Mouse (Mus musculus): ENCODE data around the gene Dnal1. TPM values are rescaled to one million over a fixed set of nuclear protein-coding genes. Genes with fewer than 3 reads are reported as not detected.
A peak's percentile ranks its signal among the peaks of the same experiment; 100 is the strongest.

Dnal1 gene
- total and polyA plus RNA-seq, 3 experiments, result 1.3 to 1.7 TPM; not detected in 1

GRCm38 (mm10) chr12:84147954-84148621 lies 33.9 kb downstream of the Dnal1 start, which contains the start of gene Pnma1:
Gene Pnma1 (minus strand): TSS chr12:84148489.
- Histone ChIP-seq H3K9ac (ENCODE audit: control insufficient read depth, low read depth, low read length, poor library complexity, severe bottlenecking) (peak within 1 kb of the TSS; percentile 30), H3K36me3 (ENCODE audit: control insufficient read depth in 1 of 2, insufficient read depth in 2 of 2, low read length in 2 of 2) (peaks cover 5 to 24% of the 10 kb centered on the region in 2 experiments), H3K9me3 (replicated peaks; ENCODE audit: insufficient read depth, low read length) (no peaks in the 10 kb centered on the region), H3K27me3 (ENCODE audit: control insufficient read depth in 1 of 2, insufficient read depth in 2 of 2, low read length in 2 of 2) (no peaks in the 10 kb centered on the region), H3K79me2 (ENCODE audit: control insufficient read depth, insufficient read depth, low read length, poor library complexity) (no peaks in the 10 kb centered on the region), H3K27ac (ENCODE audit: control insufficient read depth, low read depth, low read length) (no peak within 1 kb of the TSS), H3K4me3 (ENCODE audit: control insufficient read depth in 1 of 2, insufficient read depth in 1 of 2, low read depth in 2 of 2, low read length in 2 of 2) (peak within 1 kb of the TSS; percentile 19 to 49; a peak in 3 of 4 replicates), H3K4me1 (ENCODE audit: control insufficient read depth in 1 of 2, insufficient read depth in 2 of 2, low read length in 2 of 2) (peaks cover 12 to 20% of the 10 kb centered on the region in 2 experiments)
- TF ChIP-seq USF1 (IDR thresholded peaks at IDR 0.05; ENCODE audit: low read depth, low read length) (no peak), TCF12 (IDR thresholded peaks at IDR 0.05; ENCODE audit: low read depth, low read length) (no peak), ELF1 (IDR thresholded peaks at IDR 0.05; ENCODE audit: low read depth, low read length) (peak; percentile 63; the same call in 1 of the 2 replicates), GATA1 (IDR thresholded peaks at IDR 0.05; ENCODE audit: low read depth, low read length) (no peak), MAX (IDR thresholded peaks at IDR 0.05; ENCODE audit: low read length) (no peak), NRF1 (IDR thresholded peaks at IDR 0.05; ENCODE audit: insufficient read depth, low read depth, low read length, poor library complexity, severe bottlenecking) (no peak), POLR2AphosphoS5 (IDR thresholded peaks at IDR 0.05; ENCODE audit: borderline replicate concordance, low read depth, low read length) (no peak), ZKSCAN1 (IDR thresholded peaks at IDR 0.05; ENCODE audit: low read depth, low read length) (no peak), SIN3A (IDR thresholded peaks at IDR 0.05; ENCODE audit: low read length) (peak; percentile 22; the same call in 1 of the 2 replicates), CTCF (IDR thresholded peaks at IDR 0.05 in 2 of 3, conservative IDR thresholded peaks at IDR 0.05 in 1 of 3; ENCODE audit: control insufficient read depth in 1 of 3, insufficient read depth in 1 of 3, low read depth in 2 of 3, low read length in 3 of 3, poor library complexity in 1 of 3, severe bottlenecking in 1 of 3) (peak in 2 of 3 experiments; percentile 27 to 28; a peak in 3 of 6 replicates), RCOR1 (IDR thresholded peaks at IDR 0.05; ENCODE audit: low read depth, low read length) (no peak), GABPA (IDR thresholded peaks at IDR 0.05; ENCODE audit: low read depth, low read length) (no peak), NELFE (IDR thresholded peaks at IDR 0.05; ENCODE audit: low read depth, low read length) (no peak), MAFK (IDR thresholded peaks at IDR 0.05; ENCODE audit: borderline replicate concordance, low read depth, low read length) (no peak), POLR2AphosphoS2 (IDR thresholded peaks at IDR 0.05; ENCODE audit: low read length) (no peak), KAT2A (conservative IDR thresholded peaks at IDR 0.05; ENCODE audit: low read depth, low read length) (no peak), MXI1 (IDR thresholded peaks at IDR 0.05; ENCODE audit: low read depth, low read length) (peak; percentile 51), MEF2A (IDR thresholded peaks at IDR 0.05; ENCODE audit: extremely low read depth, insufficient replicate concordance, low read depth, low read length, poor library complexity, severe bottlenecking) (no peak), ZC3H11A (IDR thresholded peaks at IDR 0.05; ENCODE audit: low read depth, low read length) (no peak), RAD21 (IDR thresholded peaks at IDR 0.05; ENCODE audit: low read depth, low read length) (no peak; the same call in 1 of the 2 replicates), ZMIZ1 (IDR thresholded peaks at IDR 0.05; ENCODE audit: low read depth, low read length) (no peak), SMC3 (IDR thresholded peaks at IDR 0.05; ENCODE audit: low read depth, low read length) (peak; percentile 25), HCFC1 (IDR thresholded peaks at IDR 0.05; ENCODE audit: low read depth, low read length) (no peak), EP300 (IDR thresholded peaks at IDR 0.05; ENCODE audit: low read depth in 1 of 2, low read length in 2 of 2) (no peak)
- peak; percentile 65 for DNase-seq (ENCODE audit: low read depth, low spot score)
